Mouse (Mus musculus) C2C12 (cell line): ENCODE measurements around the gene Slc38a3. TPM values are rescaled to one million over a fixed set of nuclear protein-coding genes. Genes with fewer than 3 reads are reported as not detected.

Experiments used
- H3K27me3 ChIP-seq: one replicate; pipeline ENCODE4 v1.6.1; 2011; ENCODE audit not compliant: control insufficient read depth, insufficient read depth, insufficient read length
- H3K36me3 ChIP-seq: one replicate; pipeline ENCODE4 v1.6.1; 2011; ENCODE audit not compliant: control insufficient read depth, insufficient read depth
- H3K4me3 ChIP-seq: one replicate; pipeline ENCODE4 v1.5.1; 2011; ENCODE audit warnings: mild to moderate bottlenecking, control low read depth; ENCODE audit not compliant: poor library complexity, insufficient read depth, severe bottlenecking
- H3K79me2 ChIP-seq: one replicate; pipeline ENCODE4 v1.6.1; 2011; ENCODE audit not compliant: control insufficient read depth, insufficient read depth
- H3K79me3 ChIP-seq: one replicate; pipeline ENCODE4 v1.6.1; 2011; ENCODE audit warnings: low read depth, control low read depth
- H3ac ChIP-seq: one replicate; pipeline ENCODE3; 2011; ENCODE audit warnings: low read depth; ENCODE audit not compliant: control insufficient read depth, insufficient read length
- CEBPB ChIP-seq: IDR thresholded peaks from one replicate; pipeline ENCODE4 v1.6.1; 2011; ENCODE audit warnings: low read depth, mild to moderate bottlenecking, control low read depth, moderate library complexity
- CTCF ChIP-seq: IDR thresholded peaks from one replicate; pipeline ENCODE4 v1.5.1; 2011; ENCODE audit not compliant: control insufficient read depth, insufficient read depth, insufficient read length
- FOSL1 ChIP-seq: IDR thresholded peaks from one replicate; pipeline ENCODE4 v1.8.0; 2011; ENCODE audit warnings: mild to moderate bottlenecking, low read length; ENCODE audit not compliant: poor library complexity, insufficient read depth, severe bottlenecking
- MAX ChIP-seq: IDR thresholded peaks from one replicate; pipeline ENCODE4 v1.6.1; 2011; ENCODE audit warnings: mild to moderate bottlenecking, control low read depth
- MYOD1 ChIP-seq: IDR thresholded peaks from one replicate; pipeline ENCODE4 v1.6.1; 2011; ENCODE audit warnings: low read depth; ENCODE audit not compliant: control insufficient read depth, insufficient read length
- MYOG ChIP-seq: IDR thresholded peaks from one replicate; pipeline ENCODE4 v1.6.1; 2011; ENCODE audit not compliant: control insufficient read depth, insufficient read length; ENCODE audit errors: extremely low read depth
- USF1 ChIP-seq: IDR thresholded peaks from one replicate; pipeline ENCODE4 v1.6.1; 2011; ENCODE audit warnings: low read depth, mild to moderate bottlenecking, control low read depth, moderate library complexity
- polyA plus RNA-seq: library from polyadenylated mRNA; unstranded; fragments of >200 nt; fragmentation: generic; extraction: Trizol; gene quantifications from one replicate; pipeline ENCODE4 v1.2.1, GENCODE M21; 2012; ENCODE audit warnings: missing spikeins

The Slc38a3 gene
- polyA plus RNA-seq, 1 experiment: 0.01 TPM

GRCm38 (mm10) chr9:107670259-107670658, 929 bp upstream of the Slc38a3 start:
- no peaks in the 10 kb centered on the region for H3K79me3 ChIP-seq
- H3ac ChIP-seq: no peak overlapping the region
- peaks cover 68% of the 10 kb centered on the region for H3K27me3 ChIP-seq
- H3K36me3 ChIP-seq: no peaks in the 10 kb centered on the region
- no peak overlapping the region for H3K4me3 ChIP-seq
- H3K79me2 ChIP-seq: no peaks in the 10 kb centered on the region
- TF ChIP-seq MYOD1 (no peak), FOSL1 (no peak), MYOG (no peak), CTCF (no peak), MAX (no peak), CEBPB (no peak)

- no peaks in the 10 kb centered on the region for H3K79me2 ChIP-seq
- H3K27me3 ChIP-seq: peaks cover 75% of the 10 kb centered on the region
- TF ChIP-seq MYOG: no peak
- no peak for TF ChIP-seq USF1
- no peak for TF ChIP-seq FOSL1
- TF ChIP-seq CEBPB: no peak
- no peak for TF ChIP-seq MAX
- TF ChIP-seq CTCF: no peak
- no peak for TF ChIP-seq MYOD1
- H3K79me3 ChIP-seq: no peaks in the 10 kb centered on the region
- no peak overlapping the region for H3K4me3 ChIP-seq
- no peaks in the 10 kb centered on the region for H3K36me3 ChIP-seq
- H3ac ChIP-seq: no peak overlapping the region
These were observed 414 bp downstream of the Slc38a3 start for GRCm38 (mm10) chr9:107668916-107669315.

GRCm38 (mm10) chr9:107668011-107668410, 1.3 kb downstream of the Slc38a3 start:
- no peaks in the 10 kb centered on the region for H3K79me3 ChIP-seq
- no peak overlapping the region for H3ac ChIP-seq
- TF ChIP-seq MYOG (no peak), FOSL1 (no peak), MYOD1 (no peak), MAX (no peak), CEBPB (no peak), USF1 (no peak), CTCF (no peak)
- H3K36me3 ChIP-seq: no peaks in the 10 kb centered on the region
- peaks cover 79% of the 10 kb centered on the region for H3K27me3 ChIP-seq
- no peak overlapping the region for H3K4me3 ChIP-seq
- H3K79me2 ChIP-seq: no peaks in the 10 kb centered on the region

GRCm38 (mm10) chr9:107667219-107667618, 2.1 kb downstream of the Slc38a3 start:
- Histone ChIP-seq H3K27me3 (peaks cover 86% of the 10 kb centered on the region), H3ac (no peak overlapping the region), H3K79me3 (no peaks in the 10 kb centered on the region), H3K4me3 (no peak overlapping the region), H3K36me3 (no peaks in the 10 kb centered on the region), H3K79me2 (no peaks in the 10 kb centered on the region)
- TF ChIP-seq MYOD1 (no peak), CEBPB (no peak), FOSL1 (no peak), MAX (no peak)

GRCm38 (mm10) chr9:107666751-107667205, 2.6 kb downstream of the Slc38a3 start:
- Histone ChIP-seq H3K27me3 (peaks cover 88% of the 10 kb centered on the region), H3K79me2 (no peaks in the 10 kb centered on the region), H3K36me3 (no peaks in the 10 kb centered on the region), H3K4me3 (no peak overlapping the region), H3K79me3 (no peaks in the 10 kb centered on the region), H3ac (no peak overlapping the region)
- TF ChIP-seq CTCF: no peak
- TF ChIP-seq FOSL1: no peak
- TF ChIP-seq MAX: no peak

- Histone ChIP-seq H3ac (no peak overlapping the region), H3K79me3 (no peaks in the 10 kb centered on the region), H3K36me3 (no peaks in the 10 kb centered on the region), H3K27me3 (peaks cover 84% of the 10 kb centered on the region), H3K4me3 (no peak overlapping the region), H3K79me2 (no peaks in the 10 kb centered on the region)
- no peak for TF ChIP-seq FOSL1
- no peak for TF ChIP-seq USF1
- no peak for TF ChIP-seq CEBPB
- TF ChIP-seq MAX: no peak
- TF ChIP-seq MYOD1: no peak
- no peak for TF ChIP-seq CTCF
- no peak for TF ChIP-seq MYOG
These were observed 4.0 kb downstream of the Slc38a3 start for GRCm38 (mm10) chr9:107665308-107665707.

GRCm38 (mm10) chr9:107663525-107663924, 5.8 kb downstream of the Slc38a3 start:
- peaks cover 85% of the 10 kb centered on the region for H3K27me3 ChIP-seq
- H3K36me3 ChIP-seq: no peaks in the 10 kb centered on the region
- H3K79me2 ChIP-seq: no peaks in the 10 kb centered on the region
- no peak overlapping the region for H3ac ChIP-seq
- no peak overlapping the region for H3K4me3 ChIP-seq
- TF ChIP-seq MYOD1 (no peak), USF1 (no peak), CTCF (no peak), MYOG (no peak), FOSL1 (no peak), CEBPB (no peak), MAX (no peak)
- H3K79me3 ChIP-seq: no peaks in the 10 kb centered on the region
